Mouse (Mus musculus) CH12.LX (cell line): Measurements from ENCODE around the gene Sgpl1. TPM values are rescaled to one million over a fixed set of nuclear protein-coding genes. Genes with fewer than 3 reads are reported as not detected.

Experiments used
- DNase-seq: peaks from one replicate; pipeline ENCODE4 v3.0.0-alpha.2; 2013; ENCODE audit errors: extremely low read depth
- H3K27ac ChIP-seq: 2 replicates; pipeline ENCODE4 v1.5.1; 2012; ENCODE audit warnings: low read depth, mild to moderate bottlenecking, control low read depth, moderate library complexity; ENCODE audit not compliant: insufficient read depth
- H3K27me3 ChIP-seq: replicated peaks from 2 replicates; pipeline ENCODE3; 2012; ENCODE audit warnings: inconsistent platforms
- H3K36me3 ChIP-seq, 2 experiments: replicated peaks in 1 of 2; 2 replicates each; pipeline versions ENCODE3 to v1.6.1; 2012; ENCODE audit warnings: inconsistent platforms in 1 of 2, low read length in 1 of 2, mild to moderate bottlenecking in 1 of 2, mixed read lengths in 1 of 2, moderate library complexity in 1 of 2; ENCODE audit not compliant: control insufficient read depth in 1 of 2, insufficient read depth in 1 of 2
- H3K4me1 ChIP-seq, 2 experiments: 2 replicates each; pipeline ENCODE4 v1.6.1; 2012; ENCODE audit warnings: inconsistent platforms in 1 of 2, moderate library complexity in 1 of 2; ENCODE audit not compliant: insufficient read depth in 2 of 2, control insufficient read depth in 1 of 2
- H3K4me2 ChIP-seq: 2 replicates; pipeline ENCODE4 v1.6.1; 2012; ENCODE audit warnings: low read depth, mild to moderate bottlenecking, control low read depth; ENCODE audit not compliant: poor library complexity, insufficient read depth, severe bottlenecking
- H3K4me3 ChIP-seq, 3 experiments: fragments of 150-350 bp in 1 of 3; sonication (generic) in 1 of 3; replicated peaks in 1 of 3; 2 replicates each; pipeline versions ENCODE3 to v1.5.1; 2011 to 2012; ENCODE audit warnings: low read depth in 2 of 3, low read length in 2 of 3, mild to moderate bottlenecking in 2 of 3, moderate library complexity in 2 of 3, control low read depth in 1 of 3, improper control_type of control experiment in 1 of 3, inconsistent platforms in 1 of 3, mixed read lengths in 1 of 3; ENCODE audit not compliant: poor library complexity in 1 of 3
- H3K79me2 ChIP-seq: replicated peaks from 2 replicates; pipeline ENCODE4 v1.6.1; 2012; ENCODE audit warnings: mild to moderate bottlenecking, moderate library complexity; ENCODE audit not compliant: control insufficient read depth, poor library complexity, insufficient read depth, severe bottlenecking; ENCODE audit errors: extremely low read depth
- H3K9ac ChIP-seq: 2 replicates; pipeline ENCODE4 v1.6.1; 2012; ENCODE audit warnings: low read depth, mild to moderate bottlenecking, control low read depth, moderate library complexity; ENCODE audit not compliant: insufficient read depth
- H3K9me3 ChIP-seq: replicated peaks from 2 replicates; pipeline ENCODE3; 2012; ENCODE audit warnings: low read length, inconsistent platforms, mixed read lengths
- CHD1 ChIP-seq: IDR thresholded peaks from 2 replicates; pipeline ENCODE4 v1.6.1; 2012; ENCODE audit warnings: low read depth, low read length, improper control_type of control experiment, inconsistent platforms
- CTCF ChIP-seq, 2 experiments: IDR thresholded peaks in 1 of 2; conservative IDR thresholded peaks in 1 of 2; 2 replicates each; pipeline ENCODE4 v1.5.1; 2011 to 2012; ENCODE audit warnings: low read depth in 2 of 2, low read length in 2 of 2, improper control_type of control experiment in 1 of 2, inconsistent platforms in 1 of 2, mild to moderate bottlenecking in 1 of 2, moderate library complexity in 1 of 2
- E2F4 ChIP-seq: IDR thresholded peaks from 2 replicates; pipeline ENCODE4 v1.6.1; 2011; ENCODE audit warnings: low read depth, low read length, improper control_type of control experiment; ENCODE audit not compliant: insufficient replicate concordance
- EP300 ChIP-seq: IDR thresholded peaks from 2 replicates; pipeline ENCODE4 v1.6.1; 2011; ENCODE audit warnings: low read length, improper control_type of control experiment
- HCFC1 ChIP-seq: IDR thresholded peaks from 2 replicates; pipeline ENCODE4 v1.6.1; 2012; ENCODE audit warnings: low read depth, mild to moderate bottlenecking, inconsistent platforms, low read length, improper control_type of control experiment
- JUND ChIP-seq: conservative IDR thresholded peaks from 2 replicates; pipeline ENCODE4 v1.6.1; 2011; ENCODE audit warnings: low read depth, low read length, improper control_type of control experiment
- MAFK ChIP-seq: IDR thresholded peaks from 2 replicates; pipeline ENCODE4 v1.6.1; 2011; ENCODE audit warnings: low read length, improper control_type of control experiment; ENCODE audit not compliant: insufficient replicate concordance
- MAX ChIP-seq: IDR thresholded peaks from 2 replicates; pipeline ENCODE4 v1.6.1; 2011; ENCODE audit warnings: low read length, improper control_type of control experiment
- MAZ ChIP-seq: IDR thresholded peaks from 2 replicates; pipeline ENCODE4 v1.6.1; 2012; ENCODE audit warnings: low read depth, mild to moderate bottlenecking, inconsistent platforms, low read length, improper control_type of control experiment, moderate library complexity
- MEF2A ChIP-seq: IDR thresholded peaks from 2 replicates; pipeline ENCODE4 v1.6.1; 2014; ENCODE audit warnings: low read depth, mild to moderate bottlenecking, inconsistent platforms, low read length, improper control_type of control experiment, borderline replicate concordance
- MXI1 ChIP-seq: IDR thresholded peaks from 2 replicates; pipeline ENCODE4 v1.6.1; 2011; ENCODE audit warnings: mild to moderate bottlenecking, low read depth, low read length, improper control_type of control experiment
- MYC ChIP-seq: IDR thresholded peaks from 2 replicates; pipeline ENCODE4 v1.6.1; 2011; ENCODE audit warnings: low read depth, mild to moderate bottlenecking, improper control_type of control experiment, low read length
- NRF1 ChIP-seq: IDR thresholded peaks from 2 replicates; pipeline ENCODE4 v1.6.1; 2014; ENCODE audit warnings: low read depth, mild to moderate bottlenecking, inconsistent platforms, low read length, improper control_type of control experiment, moderate library complexity
- PAX5 ChIP-seq: IDR thresholded peaks from 2 replicates; pipeline ENCODE4 v1.6.1; 2012; ENCODE audit warnings: low read length, inconsistent platforms, mixed read lengths
- POLR2A ChIP-seq: IDR thresholded peaks from 2 replicates; pipeline ENCODE4 v1.6.1; 2011; ENCODE audit warnings: low read depth, mild to moderate bottlenecking, improper control_type of control experiment, low read length
- POLR2AphosphoS2 ChIP-seq: IDR thresholded peaks from 2 replicates; pipeline ENCODE4 v1.6.1; 2011; ENCODE audit warnings: low read depth, low read length, improper control_type of control experiment
- RCOR1 ChIP-seq: conservative IDR thresholded peaks from 2 replicates; pipeline ENCODE4 v1.6.1; 2012; ENCODE audit warnings: low read depth, mild to moderate bottlenecking, inconsistent platforms, low read length, improper control_type of control experiment
- SIN3A ChIP-seq: IDR thresholded peaks from 2 replicates; pipeline ENCODE4 v1.6.1; 2012; ENCODE audit warnings: low read length, improper control_type of control experiment, inconsistent platforms
- SMC3 ChIP-seq: IDR thresholded peaks from 2 replicates; pipeline ENCODE4 v1.6.1; 2011; ENCODE audit warnings: low read depth, low read length, improper control_type of control experiment
- TBP ChIP-seq: conservative IDR thresholded peaks from 2 replicates; pipeline ENCODE4 v1.6.1; 2011; ENCODE audit warnings: low read depth, low read length, improper control_type of control experiment
- TCF12 ChIP-seq: IDR thresholded peaks from 2 replicates; pipeline ENCODE4 v1.6.1; 2014; ENCODE audit warnings: low read depth, mild to moderate bottlenecking, inconsistent platforms, low read length, improper control_type of control experiment
- UBTF ChIP-seq: IDR thresholded peaks from 2 replicates; pipeline ENCODE4 v1.6.1; 2012; ENCODE audit warnings: low read depth, mild to moderate bottlenecking, inconsistent platforms, low read length, improper control_type of control experiment, moderate library complexity
- ZC3H11A ChIP-seq: IDR thresholded peaks from 2 replicates; pipeline ENCODE4 v1.6.1; 2012; ENCODE audit warnings: low read depth, mild to moderate bottlenecking, inconsistent platforms, low read length, improper control_type of control experiment
- ZNF384 ChIP-seq: IDR thresholded peaks from 2 replicates; pipeline ENCODE4 v1.6.1; 2012; ENCODE audit warnings: low read depth, low read length, improper control_type of control experiment, inconsistent platforms
- dilution Hi-C: fragments of 300-500 bp; cut with MboI; formaldehyde crosslinking; loops from 2 replicates; pipeline ENCODE4 v1.14.3; 2020; ENCODE audit warnings: low sequenced_read_pairs; ENCODE audit not compliant: extremely low pct_unique_long_range_greater_than_20kb, extremely low pct_ligation_motif_present
- in situ Hi-C: fragments of 300-500 bp; cut with MboI; formaldehyde crosslinking; loops from 3 replicates; pipeline ENCODE4 v1.14.3; 2019; ENCODE audit warnings: low sequenced_read_pairs, low pct_ligation_motif_present, low pct_unique_long_range_greater_than_20kb, mixed read lengths
- polyA plus RNA-seq: library from polyadenylated mRNA; unstranded; fragments of >175 nt; gene quantifications from 2 replicates; pipeline ENCODE4 v1.2.1, GENCODE M21; 2012; ENCODE audit warnings: low read depth; ENCODE audit not compliant: insufficient read length
- total RNA-seq, 2 experiments: library from RNA; depleted of rRNA; stranded (reverse); fragments of 300-350 nt in 1 of 2; fragments of >200 nt in 1 of 2; gene quantifications; 2 replicates each; pipeline ENCODE4 v1.2.3; 2012 to 2014

Gene Sgpl1
- total and polyA plus RNA-seq, 3 experiments, result 48.3 to 55.4 (median 52.1) TPM

- in situ Hi-C loops (no loop called here), dilution Hi-C loops (no loop called here)
- Histone ChIP-seq H3K79me2 (no peaks in the 10 kb centered on the region), H3K9ac (no peak overlapping the region), H3K9me3 (no peaks in the 10 kb centered on the region), H3K36me3 (peaks cover 0 to 3% of the 10 kb centered on the region in 2 experiments), H3K4me2 (no peak overlapping the region), H3K27me3 (no peaks in the 10 kb centered on the region), H3K4me3 (no peak overlapping the region), H3K27ac (no peak overlapping the region), H3K4me1 (peaks cover 3 to 29% of the 10 kb centered on the region in 2 experiments)
- TF ChIP-seq TCF12 (no peak), POLR2AphosphoS2 (no peak), SMC3 (no peak), MAZ (no peak), ZNF384 (no peak), PAX5 (no peak), ZC3H11A (no peak)
- DNase-seq, result no peak
These were observed 61.0 kb downstream of the Sgpl1 start for GRCm38 (mm10) chr10:61086502-61086901.

DNA sequence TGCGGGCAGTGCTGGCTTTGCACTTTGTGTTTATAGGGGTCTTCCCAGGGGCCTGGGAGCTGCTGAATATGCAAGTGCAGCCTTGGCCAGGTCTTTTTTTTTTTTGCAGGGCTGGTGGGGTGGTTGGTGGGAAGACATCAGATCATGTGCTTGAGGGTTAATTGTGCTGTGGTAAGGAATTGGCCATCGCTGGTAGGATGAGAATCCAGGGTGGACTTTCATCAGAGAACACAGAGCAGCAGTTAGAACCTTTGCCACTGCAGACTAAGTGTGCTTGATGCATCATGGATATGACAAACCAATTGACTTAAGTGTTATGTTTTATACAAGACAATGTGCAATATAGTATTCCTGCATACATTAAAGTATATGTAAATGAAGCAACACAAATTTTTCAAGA, 62.1 kb downstream of the Sgpl1 start:
- H3K4me3 ChIP-seq, result no peak overlapping the region
- no peak overlapping the region for H3K27ac ChIP-seq
- H3K4me2 ChIP-seq, result no peak overlapping the region
- no peaks in the 10 kb centered on the region for H3K27me3 ChIP-seq
- H3K4me1 ChIP-seq, result peaks cover 9 to 29% of the 10 kb centered on the region in 2 experiments
- dilution Hi-C loops (no loop called here), in situ Hi-C loops (no loop called here)
- no peaks in the 10 kb centered on the region for H3K79me2 ChIP-seq
- no peaks in the 10 kb centered on the region for H3K36me3 ChIP-seq
- no peak for TF ChIP-seq JUND
- TF ChIP-seq HCFC1, result no peak
- TF ChIP-seq SMC3, result no peak
- TF ChIP-seq PAX5, result no peak
- TF ChIP-seq POLR2A, result no peak
- TF ChIP-seq CTCF (conservative IDR thresholded peaks at IDR 0.05 in 1 of 2, IDR thresholded peaks at IDR 0.05 in 1 of 2; ENCODE audit: low read depth in 2 of 2, low read length in 2 of 2), result no peak
- TF ChIP-seq NRF1, result no peak
- TF ChIP-seq TCF12, result no peak
- TF ChIP-seq MYC, result no peak
- no peak for TF ChIP-seq CHD1
- no peak for TF ChIP-seq TBP
- DNase-seq, result no peak
- H3K9me3 ChIP-seq, result no peaks in the 10 kb centered on the region
- no peak overlapping the region for H3K9ac ChIP-seq

DNA sequence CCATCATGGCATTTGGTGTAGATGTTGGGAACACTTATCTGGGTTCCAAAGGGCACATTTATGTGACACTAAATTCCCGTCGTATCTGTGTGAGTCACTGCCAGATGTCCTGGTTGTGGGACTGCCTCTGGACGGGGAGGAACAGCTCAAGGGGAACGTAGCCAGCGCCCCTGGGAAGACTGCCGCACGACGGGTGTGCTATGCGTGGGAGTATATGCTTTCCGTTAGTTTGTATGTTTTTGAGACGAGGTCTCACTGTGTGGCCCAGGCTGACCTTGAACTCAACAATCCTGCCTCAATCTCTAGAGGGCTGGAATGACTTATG, 66.6 kb downstream of the Sgpl1 start:
- Histone ChIP-seq H3K4me3 (no peak overlapping the region), H3K4me1 (peaks cover 14 to 16% of the 10 kb centered on the region in 2 experiments), H3K4me2 (peak overlapping the region; percentile 71; the same call in 1 of the 2 replicates)
- TF ChIP-seq MXI1, result no peak
- no peak for TF ChIP-seq MAZ
- no peak for TF ChIP-seq EP300
- TF ChIP-seq MAFK, result no peak
- no peak for TF ChIP-seq E2F4
- TF ChIP-seq MYC, result no peak
- TF ChIP-seq RCOR1, result no peak
- TF ChIP-seq HCFC1, result no peak
- no peak for TF ChIP-seq SIN3A
- no peak for TF ChIP-seq UBTF
- TF ChIP-seq MAX, result no peak
- TF ChIP-seq MEF2A, result no peak
- TF ChIP-seq, all 38 proteins: peak for 0
- H3K79me2 ChIP-seq, result no peaks in the 10 kb centered on the region
- no peak overlapping the region for H3K9ac ChIP-seq
- no peaks in the 10 kb centered on the region for H3K36me3 ChIP-seq
- DNase-seq, result no peak
- peaks cover 16% of the 10 kb centered on the region for H3K27me3 ChIP-seq
- dilution Hi-C loops, result no loop called here
- H3K9me3 ChIP-seq, result peaks cover under 1% of the 10 kb centered on the region
- H3K27ac ChIP-seq, result no peak overlapping the region
- in situ Hi-C loops, result no loop called here
